Mouse (Mus musculus) neutrophil, adult 5-6 weeks (primary cell): Measurements from ENCODE around the gene Fam186b. TPM values are rescaled to one million over a fixed set of nuclear protein-coding genes. Genes with fewer than 3 reads are reported as not detected.
"Not testable (repeated sequence)": the region's sequence is repeated elsewhere in the genome, so short reads cannot be mapped to it uniquely, and the experiment has no call there.

Source experiments
- ATAC-seq: fragments of 151-379, 151-347 bp; 2 replicates; pipeline ENCODE4 v1.8.0; 2017; ENCODE audit warnings: mild to moderate bottlenecking, moderate TSS enrichment; ENCODE audit not compliant: insufficient number of reproducible peaks, poor library complexity, low FRiP score, severe bottlenecking; ENCODE audit errors: extremely low read depth
- total RNA-seq: library from RNA; stranded (forward); fragments of 200-1000 nt; gene quantifications from 2 replicates; pipeline ENCODE4 v1.2.3, GENCODE M21; 2017

The Fam186b gene
- total RNA-seq, 1 experiment from 2014 or later: not detected

DNA sequence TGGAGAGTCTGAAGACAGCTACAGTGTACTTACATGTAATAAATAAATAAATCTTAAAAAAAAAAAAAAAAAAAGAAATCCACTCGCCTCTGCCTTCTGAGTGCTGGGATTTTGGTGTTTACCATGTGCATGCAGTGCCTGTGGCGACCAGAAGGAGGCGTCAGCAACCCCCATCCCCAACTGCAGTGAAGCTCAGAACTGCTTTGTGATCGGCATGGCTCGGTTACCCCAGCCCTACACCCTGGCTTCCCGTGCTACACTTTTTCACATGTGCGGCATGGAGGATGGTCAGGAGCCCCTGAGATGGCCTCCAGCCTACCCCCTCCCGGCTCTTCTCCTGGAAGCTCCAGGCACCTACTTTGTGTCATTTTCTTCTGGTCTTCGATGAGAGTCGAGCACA, 12.2 kb downstream of the Fam186b start:
- peak; percentile 25; the same call in 1 of the 2 replicates for ATAC-seq

DNA sequence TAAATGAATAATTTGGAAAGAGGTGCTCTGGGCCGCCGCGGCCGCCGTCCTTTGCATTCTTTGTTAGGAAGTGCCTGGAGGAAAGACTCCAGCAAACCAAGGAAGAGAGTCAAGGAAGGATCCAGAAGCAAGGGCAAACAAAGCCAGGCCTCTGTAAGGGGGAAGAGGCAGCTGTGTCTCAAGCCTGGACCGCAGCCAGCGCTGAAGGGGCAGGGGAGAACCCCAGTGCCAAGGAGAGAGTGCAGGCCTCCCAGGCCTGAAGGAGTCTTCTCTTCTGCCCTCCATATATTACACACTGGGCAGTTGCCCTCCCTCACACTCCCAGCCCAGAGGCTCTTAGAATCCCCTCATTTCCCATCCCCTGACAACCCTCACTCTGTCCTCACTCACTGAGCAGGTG, 17.4 kb downstream of the Fam186b start:
- ATAC-seq: no peak

DNA sequence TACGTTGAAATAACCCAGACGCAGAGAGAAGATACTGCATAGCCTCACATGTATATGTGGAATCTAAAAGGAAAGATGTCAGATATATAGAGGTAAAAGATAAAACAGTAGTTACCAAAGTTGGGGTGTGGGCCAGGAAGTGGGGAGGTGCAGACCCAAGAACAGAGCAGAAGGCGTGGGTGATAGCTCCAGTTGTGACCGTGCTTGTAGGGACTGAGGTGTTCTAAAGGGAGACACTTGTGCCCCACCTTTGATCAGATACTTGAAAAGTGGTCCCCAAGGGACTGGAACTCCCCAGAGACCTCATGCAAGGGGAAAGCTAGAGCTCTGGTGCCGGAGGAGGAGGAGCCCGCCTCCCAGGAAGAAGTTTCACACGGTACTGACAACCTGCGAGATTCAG, 19.6 kb downstream of the Fam186b start:
- ATAC-seq: no peak

DNA sequence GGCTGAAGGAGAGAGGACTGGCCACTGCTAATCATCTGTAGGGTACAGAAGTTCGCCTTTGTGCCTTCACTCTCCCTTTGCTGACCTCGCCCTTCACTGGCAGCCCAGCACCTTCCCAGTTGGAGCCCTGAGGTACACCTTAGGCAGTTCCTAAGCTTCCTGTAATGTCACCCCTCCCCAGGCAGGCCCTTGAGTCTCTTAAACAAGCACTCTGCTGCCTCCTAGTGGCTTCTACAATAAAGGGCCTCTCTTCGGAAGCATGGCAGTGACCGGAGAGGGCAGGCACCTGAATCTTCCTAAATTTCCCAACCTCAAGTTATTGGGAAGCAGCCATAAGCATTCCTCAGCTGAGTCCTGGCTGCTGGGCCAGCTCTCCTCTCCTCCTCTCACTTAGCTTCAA, 30.0 kb downstream of the Fam186b start:
- peak; percentile 71 for ATAC-seq

DNA sequence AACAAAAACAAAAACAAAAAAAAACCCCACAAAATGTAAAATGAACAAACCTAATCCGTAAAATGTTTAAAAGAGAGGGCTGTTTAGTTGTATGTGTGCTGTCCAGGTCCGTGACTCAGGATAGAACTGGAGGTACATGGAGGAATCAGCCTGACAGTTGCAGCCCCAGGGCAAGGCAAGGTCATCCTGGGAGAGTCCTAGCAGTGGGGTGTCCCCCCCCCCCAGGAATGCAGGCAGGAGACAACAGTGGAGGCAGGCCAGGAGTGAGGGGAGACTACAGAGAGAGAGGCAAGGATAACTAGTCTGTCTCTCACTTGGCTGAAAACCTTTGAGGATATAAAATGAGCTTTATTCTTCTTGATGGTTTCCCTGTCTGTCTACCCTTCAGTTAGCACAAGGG, 31.3 kb downstream of the Fam186b start:
- no peak for ATAC-seq

DNA sequence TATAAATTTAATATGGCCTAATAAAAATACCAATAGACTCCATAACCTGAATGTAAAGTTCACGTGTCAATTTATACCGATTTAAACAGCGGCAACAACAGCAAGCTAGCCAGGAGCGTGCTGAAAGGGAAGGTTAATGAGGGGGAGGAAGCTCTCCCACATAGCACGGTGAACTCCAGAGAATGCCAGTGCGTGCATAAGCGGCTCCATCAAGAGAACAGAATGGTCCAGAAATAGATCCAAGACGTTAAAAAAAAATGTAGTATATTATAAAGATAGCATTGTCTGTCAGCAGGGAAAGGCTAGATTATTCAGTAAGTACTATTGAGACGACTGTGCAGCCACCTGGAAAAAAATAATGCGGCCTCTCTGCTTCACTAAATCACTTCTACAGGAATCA, 33.0 kb downstream of the Fam186b start:
- no peak for ATAC-seq

DNA sequence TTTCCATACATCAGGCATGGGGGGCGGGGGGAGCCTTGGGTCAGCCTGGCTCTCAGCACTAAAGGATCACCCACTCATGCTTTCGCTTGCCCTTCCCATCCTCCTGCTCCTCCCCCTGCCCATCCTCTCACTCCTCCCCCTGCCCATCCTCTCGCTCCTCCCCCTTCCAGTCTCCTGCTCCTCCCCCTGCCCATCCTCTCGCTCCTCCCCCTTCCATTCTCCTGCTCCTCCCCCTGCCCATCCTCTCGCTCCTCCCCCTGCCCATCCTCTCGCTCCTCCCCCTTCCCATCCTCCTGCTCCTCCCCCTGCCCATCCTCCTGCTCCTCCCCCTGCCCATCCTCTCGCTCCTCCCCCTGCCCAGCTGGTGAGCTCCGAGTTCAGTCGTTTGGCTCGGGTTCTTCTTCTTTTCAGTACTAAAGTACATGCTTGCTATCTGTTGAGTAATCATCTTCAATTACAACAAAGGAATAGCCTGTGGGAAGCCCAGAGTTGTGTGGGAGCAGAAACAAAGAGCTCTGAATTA, 35.9 kb downstream of the Fam186b start:
- peak; percentile 72 for ATAC-seq

DNA sequence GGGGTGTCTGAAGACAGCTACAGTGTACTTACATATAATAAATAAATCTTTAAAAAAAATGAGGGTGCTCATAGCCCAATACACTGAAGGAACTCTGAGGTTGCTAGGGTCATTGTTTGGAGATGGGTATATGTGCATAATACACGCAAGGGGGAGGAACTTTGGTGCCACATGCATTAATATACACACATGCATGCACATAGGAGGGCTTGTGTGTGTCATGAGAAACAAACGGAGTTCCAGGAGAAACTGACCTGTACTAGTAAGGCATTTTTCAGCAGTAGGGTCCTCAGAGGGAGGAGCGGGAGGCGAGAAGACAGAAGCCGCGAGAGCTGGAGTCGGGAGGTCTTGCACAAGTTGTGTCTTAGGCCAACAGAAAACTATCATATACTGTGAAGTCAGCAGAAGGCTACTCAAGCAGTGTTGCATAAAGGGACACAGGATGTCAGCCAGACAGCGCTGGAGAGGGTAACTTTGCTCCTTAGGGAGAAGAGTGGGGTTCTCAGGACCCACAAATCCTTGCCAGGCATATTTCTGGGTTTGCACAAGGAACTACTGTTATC, 36.4 kb downstream of the Fam186b start:
- ATAC-seq: no peak

DNA sequence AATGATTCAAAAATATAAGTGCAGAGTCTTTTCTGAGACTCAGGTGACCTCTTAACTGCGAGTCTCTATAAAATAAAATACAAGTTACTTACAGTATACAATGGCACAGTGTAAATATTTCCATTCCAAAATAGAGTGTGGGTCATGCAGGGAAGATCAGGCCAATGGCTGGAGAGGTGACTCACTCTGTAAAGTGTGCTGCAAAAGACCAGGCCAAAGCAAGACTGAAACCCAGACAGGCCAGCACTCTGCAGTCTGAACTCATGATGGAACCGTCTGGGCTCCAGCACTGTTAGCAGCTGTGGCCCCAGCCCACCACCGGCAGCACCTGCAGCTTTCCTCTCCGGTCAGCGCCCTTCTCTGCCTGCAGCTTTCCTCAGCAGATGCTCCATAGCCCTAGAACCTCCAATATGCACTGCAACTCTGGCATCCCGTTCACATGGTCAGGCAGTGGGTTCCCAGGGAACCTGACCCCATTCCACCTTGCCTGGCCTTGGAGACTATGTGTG, 40.4 kb downstream of the Fam186b start:
- no peak for ATAC-seq

DNA sequence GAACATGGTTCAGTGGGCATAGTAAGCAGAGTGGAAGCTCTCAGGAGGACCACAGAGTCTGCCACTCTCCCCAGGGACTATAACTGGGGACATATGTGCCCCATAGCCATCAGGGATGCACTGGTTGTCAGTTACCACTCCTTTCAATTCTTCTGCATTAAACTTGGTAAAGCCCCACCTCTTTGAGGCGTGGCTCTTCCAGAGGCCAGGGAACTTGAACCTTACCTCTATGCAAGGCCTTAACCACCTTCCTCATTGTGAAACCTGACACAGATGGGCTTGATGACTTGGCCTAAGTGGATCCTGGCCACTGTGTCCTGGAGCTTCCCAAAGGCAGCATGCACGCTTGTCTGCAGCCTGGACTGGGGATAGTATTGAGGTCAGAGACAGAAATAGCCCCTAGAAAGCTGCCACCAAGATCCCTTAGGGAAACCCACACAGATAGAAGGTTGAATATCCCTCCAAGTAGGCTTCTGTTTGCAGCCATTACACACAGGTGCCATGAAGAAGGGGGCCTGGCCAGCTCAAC, 41.1 kb downstream of the Fam186b start:
- ATAC-seq: no peak

DNA sequence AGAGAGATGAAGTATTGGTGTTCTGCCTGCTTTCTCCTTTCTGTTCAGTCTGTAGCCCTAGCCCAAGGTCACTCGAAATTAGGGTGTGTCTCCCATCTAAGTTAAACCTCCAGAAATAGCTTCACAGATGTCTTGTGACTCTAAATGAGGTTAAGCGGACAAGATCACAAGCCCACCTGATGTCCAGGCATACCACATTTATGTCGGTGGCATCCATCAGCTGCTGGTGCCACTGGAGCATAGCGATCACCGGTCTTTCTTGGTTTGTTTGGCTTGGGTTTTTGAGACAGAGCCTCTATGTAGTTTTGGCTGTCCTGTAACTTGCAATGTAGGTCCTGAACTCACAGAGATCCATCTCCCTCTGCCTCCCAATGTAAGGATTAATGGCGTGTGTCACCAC, 41.9 kb downstream of the Fam186b start:
- ATAC-seq: no peak

DNA sequence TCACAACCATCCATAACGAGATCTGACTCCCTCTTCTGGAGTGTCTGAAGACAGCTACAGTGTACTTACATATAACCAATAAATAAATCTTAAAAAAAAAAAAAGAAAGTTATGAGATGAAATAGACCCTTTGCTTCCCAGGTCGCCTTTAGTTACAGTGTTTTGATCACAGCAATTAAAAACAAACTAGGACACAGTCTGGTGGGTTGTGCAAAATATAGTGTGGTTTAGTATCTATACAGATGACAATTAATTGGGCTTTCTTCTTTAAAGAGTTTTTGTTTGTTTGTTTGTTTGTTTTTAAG, 42.6 kb downstream of the Fam186b start:
- ATAC-seq: not testable (repeated sequence)

DNA sequence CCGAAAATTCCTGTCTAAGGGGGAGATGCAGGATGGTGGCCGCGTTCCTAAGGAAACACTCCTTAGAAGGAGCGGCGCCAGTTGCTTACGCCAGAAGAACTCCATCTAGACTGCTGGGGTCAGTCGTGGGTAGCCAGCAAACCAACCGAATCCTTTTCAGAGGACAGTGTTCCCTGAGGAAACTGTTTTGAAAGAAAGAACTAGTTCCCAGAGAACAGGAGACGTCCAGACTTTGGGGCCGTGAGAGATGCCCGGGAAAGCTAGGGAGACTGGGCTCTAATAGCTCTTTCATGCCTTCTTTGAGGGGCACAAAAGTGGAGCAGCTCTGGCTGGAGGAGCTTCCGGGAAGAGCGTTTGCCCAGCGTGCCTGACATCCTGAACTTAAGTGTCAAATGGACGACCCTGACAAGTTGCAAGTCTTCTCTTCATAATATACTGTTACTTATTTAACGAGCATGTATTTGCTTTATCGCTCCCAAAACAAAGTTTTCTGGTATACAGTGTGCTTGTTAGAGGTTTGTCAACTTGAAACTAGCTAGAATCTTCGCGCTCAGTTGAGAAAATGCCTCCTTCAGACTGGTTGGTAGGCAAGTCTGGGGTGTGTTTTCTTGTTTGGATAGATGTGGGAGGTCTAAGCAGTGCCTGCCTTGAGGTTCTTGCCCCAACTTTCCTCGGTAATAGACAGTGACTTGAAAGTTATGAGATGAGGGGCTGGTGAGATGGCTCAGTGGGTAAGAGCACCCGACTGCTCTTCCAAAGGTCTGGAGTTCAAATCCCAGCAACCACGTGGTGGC, 43.1 kb downstream of the Fam186b start:
- ATAC-seq: no peak

DNA sequence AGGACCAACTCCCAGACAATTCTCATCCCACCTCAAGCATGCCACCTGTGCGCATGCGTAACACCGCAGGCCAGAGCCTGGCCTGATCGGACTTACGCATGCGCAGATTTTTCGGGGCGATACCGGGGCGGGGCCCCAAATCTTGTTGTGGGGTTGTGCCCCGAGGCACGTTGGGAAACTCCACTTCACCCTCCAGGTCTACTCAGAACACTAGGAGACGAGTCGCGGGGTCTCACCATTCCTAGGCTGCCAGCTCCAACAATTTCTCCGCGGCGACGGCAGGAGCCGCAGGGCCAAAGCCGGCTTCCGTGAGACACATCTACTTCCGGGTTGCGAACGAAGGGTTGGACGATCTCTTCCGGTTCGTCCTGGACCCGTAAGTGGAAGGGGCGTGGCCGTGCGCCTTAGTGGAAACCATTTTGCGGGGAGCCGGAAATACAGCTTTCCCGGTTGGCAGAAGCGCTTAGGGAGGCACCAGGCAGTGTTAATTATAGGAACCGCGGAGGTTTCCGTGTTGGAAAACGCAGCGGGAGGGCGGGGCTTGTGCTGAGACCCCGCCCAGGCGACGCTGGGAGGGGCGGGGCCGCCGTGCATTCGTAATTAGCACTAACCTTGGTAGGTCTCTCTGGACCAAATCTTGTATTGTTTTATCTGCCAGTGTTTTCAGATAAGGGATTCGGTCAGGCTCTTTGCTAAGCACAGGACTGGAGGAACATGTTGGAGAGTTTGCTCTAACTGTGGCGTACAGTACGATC, 43.9 kb downstream of the Fam186b start, which contains the start of gene Mcrs1:
TSS of gene Mcrs1 (minus strand) at position 336 of the 755 bp plus-strand sequence.
- peak; percentile 89 for ATAC-seq

DNA sequence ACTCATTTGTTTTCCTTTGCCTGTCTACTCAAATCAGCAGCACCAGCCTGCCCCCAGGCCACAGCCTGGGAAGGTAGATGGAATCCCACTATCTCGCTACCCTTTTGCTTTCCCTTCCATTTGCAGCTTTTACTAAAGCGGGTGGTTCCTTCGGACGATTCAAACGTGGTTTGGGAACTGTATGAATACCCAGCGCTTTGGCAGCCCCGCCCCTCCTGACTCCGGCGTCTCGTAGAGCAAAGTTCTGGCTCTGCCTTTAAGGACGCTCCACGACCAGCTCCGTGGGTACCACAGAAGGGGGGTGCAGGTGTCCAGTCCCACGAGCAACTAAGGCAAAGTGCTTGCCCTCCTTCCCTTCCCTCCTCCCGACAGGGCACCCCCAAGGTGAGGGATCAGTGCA, 44.6 kb downstream of the Fam186b start:
- not testable (repeated sequence) for ATAC-seq

DNA sequence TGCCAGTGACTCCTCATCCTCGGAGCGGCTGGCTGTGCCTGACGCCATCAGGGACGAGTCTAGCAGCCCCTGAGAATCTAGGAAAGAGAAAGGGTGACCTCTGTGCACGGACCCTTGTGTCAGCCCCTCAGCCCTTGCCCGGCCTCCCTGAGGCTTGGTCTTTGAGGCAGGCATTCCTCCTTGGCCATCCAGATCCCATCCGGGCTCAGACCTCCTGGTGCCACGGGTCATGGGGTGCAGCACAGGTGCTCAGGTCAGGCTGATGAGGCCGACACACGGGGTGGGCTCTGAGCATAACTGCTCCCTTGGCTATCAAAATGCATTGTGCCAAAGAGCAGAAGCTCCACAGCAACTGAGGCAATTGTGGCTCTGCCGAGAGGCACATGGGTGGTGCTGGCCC, 45.8 kb downstream of the Fam186b start:
- ATAC-seq: no peak

DNA sequence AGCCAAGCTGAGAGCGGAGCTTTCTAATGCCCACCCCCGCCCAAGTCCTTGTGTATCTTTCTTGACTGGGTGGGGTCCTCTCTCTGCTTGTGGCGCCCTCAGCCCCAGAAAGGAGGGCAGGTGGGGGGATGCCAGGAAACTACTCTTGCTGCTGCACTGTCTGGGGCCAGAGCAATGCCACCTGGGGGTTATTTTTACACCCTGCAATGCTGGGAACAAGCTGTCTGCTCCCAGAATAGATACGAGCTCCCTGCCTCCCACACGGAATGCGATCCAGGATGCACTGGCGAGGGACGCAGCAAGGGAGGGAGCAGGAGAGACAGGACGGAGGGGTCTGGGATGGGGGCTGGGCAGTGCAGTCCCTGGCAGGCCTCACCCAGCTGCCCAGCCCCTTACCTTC, 46.7 kb downstream of the Fam186b start:
- no peak for ATAC-seq

DNA sequence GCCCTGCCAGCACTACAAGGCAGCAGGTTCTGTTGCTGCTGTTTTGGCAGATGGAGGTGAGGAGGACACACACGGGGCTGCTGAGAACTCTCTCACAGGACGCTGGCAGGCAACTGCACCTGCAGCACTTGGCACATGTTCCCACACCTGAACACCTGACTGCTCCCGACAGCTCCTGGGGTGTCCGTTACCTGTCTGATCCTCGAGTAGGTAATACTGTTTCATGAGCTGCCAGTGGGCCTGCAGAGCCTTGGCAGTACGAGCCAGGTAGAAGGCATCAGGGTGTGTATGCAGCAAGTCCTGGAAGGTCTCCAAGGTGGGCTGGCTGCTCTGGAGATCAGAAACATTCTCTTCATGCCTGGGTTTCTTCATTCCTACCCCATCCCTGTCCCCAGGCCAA, 49.0 kb downstream of the Fam186b start:
- not testable (repeated sequence) for ATAC-seq

DNA sequence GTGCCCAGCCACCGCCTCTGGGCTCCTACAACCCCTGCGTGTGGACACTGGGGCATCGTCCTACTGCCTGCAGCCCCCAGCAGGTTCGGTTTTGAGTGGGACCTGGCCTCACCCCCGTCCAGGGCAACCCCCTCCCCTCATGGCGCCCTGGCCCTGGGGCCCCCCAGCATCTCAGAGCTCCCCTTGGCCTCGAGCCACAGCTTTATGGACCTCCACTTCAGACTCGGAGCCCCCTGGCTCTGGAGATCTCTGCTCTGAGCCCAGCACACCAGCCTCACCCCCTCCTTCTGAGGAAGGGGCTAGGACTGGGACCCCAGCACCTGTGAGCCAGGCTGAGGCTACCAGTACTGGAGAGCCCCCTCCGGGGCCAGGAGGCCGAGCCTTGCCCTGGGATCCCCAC, 53.6 kb downstream of the Fam186b start:
- ATAC-seq: no peak
